Mouse (Mus musculus): ENCODE measurements around the gene Ak7. TPM values are rescaled to one million over a fixed set of nuclear protein-coding genes. Genes with fewer than 3 reads are reported as not detected.
A peak's percentile ranks its signal among the peaks of the same experiment; 100 is the strongest.

Gene Ak7
- total RNA-seq, 2 experiments from 2014 or later, result 2.2 to 2.8 TPM

DNA sequence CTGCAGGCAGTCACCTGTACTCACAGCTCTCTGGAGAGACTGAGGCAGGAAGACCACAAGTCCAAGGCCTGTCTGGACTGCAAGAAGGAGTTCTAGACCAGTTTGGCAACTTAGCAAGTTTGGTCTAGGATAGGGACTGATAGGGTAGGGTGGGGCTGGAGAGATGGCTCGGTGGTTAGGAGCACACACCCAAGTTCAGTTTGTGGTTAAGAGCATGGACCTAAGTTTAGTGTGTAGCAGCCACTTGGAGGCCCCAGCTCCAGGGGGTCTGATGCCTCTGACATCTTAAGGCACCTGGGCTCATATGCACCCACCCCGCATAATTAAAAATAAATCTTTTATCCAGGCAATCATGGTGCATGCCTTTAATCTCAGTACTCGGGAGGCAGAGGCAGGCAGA is 21.5 kb downstream of the Ak7 start:
- no peak for DNase-seq (ENCODE audit: low spot score in 2 of 2)

DNA sequence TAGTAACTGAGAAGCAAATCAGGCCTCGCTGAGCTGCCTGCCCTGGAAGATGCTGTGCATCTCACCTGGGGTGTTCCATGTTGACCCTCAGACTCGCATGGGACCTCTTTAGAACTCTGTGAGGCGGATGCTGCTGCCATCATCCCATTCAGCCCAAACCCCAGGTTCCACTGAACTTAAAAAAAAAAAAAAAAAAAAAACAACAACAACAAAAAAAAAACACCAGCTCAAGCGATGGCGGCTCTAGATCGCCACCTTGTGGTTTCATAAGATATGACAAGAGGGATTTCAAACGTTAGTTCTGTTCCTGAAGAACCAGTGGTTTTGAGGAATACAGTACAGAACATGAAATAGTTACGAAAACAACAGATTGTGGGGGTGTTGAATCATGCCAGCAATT is 22.2 kb downstream of the Ak7 start:
- DNase-seq (ENCODE audit: low spot score in 2 of 2), result peak; percentile 49 to 58

- DNase-seq (ENCODE audit: low spot score in 2 of 2), result no peak
Measured at GRCm38 (mm10) chr12:105730851-105731460, 25.2 kb downstream of the Ak7 start.

GRCm38 (mm10) chr12:105733370-105734159 is 27.8 kb downstream of the Ak7 start:
- DNase-seq (ENCODE audit: low spot score in 2 of 2), result no peak

DNA sequence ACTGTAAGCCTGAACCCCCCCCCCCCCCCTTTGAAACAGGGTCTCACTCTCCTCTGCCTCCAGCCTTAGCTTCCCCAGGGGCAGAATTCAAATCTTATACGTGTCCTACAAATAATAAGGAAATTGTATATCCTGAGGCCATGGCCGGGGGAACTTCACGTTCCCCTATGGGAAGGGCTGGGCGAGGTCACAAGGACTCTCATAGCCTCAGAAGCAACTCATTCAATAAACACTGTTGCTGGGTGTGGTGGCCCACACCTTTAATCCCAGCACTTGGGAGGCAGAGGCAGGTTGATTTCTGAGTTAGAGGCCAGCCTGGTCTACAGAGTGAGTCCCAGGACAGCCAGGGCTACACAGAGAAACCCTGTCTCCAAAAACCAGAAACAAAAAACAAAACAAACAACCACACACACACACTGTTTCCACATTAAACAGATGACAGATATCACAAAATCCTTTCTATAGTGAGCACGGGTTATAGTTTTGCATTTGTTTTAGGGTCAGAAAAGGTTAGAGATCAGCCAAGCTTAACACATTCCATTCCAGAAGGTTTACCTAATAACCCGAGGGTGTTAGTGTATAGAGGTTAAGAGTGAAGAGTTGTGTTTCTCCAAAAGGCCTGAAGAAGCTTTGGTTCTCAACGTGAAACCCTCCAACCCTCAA is 29.6 kb downstream of the Ak7 start:
- no peak for DNase-seq (ENCODE audit: low spot score in 2 of 2)

DNA sequence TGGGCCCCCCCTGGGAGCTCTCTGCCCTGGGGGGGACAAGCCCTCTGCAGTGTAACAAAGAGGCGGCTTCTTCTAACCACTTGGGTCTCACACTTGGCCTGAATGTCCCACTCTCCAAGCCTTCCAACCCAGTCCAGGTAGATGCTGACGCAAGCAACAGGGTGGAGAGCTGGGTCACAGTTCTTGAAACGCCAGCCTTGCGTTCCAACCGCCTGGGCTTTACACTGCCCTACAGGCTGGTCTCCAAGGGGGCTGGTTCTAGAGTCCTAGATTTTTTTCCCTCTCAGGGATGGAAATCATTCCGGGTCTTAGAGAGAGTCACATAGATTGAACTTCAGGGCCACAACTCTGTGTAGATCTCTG is 30.1 kb downstream of the Ak7 start:
- no peak for DNase-seq (ENCODE audit: low spot score in 2 of 2)

DNA sequence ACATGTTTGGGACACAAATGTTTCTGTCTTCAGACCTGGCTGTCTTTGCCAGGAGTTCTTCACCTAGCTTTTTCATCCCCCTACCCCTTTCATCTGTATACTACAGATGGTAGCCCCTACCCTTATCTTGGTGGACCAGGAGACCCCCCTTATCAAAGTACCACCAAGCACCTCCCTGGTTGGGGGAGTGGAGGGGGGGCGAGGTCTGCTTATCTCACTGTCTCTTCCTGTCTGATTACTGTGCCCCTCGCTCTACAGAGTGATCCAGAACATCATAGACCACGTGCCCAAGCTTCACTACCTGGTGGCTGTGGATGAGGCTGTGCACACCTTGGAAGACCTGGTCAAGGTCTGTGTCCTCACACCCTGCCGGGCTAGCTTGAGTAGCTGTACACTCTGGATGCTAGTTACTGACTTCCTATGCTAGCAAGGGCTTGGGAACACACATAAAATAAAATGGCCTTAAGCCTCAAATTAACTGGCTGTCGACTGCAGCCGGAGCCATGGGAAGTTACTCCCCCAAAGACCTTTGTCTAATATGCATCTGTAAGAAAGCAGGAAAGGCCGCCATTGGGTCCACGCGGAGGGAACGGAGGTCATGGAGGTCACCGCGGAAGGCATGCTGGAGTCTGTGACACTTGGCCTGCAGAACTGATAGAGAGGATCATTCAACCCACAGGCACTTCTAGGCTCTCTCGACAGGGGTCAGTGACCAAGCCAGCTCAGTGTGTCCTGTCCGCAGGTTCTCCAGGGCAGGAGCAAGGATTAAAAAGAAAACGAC is 32.7 kb downstream of the Ak7 start:
- no peak for DNase-seq (ENCODE audit: low spot score in 2 of 2)

- no peak for DNase-seq (ENCODE audit: low spot score in 2 of 2)
Measured at GRCm38 (mm10) chr12:105739656-105740055, 33.9 kb downstream of the Ak7 start.

DNA sequence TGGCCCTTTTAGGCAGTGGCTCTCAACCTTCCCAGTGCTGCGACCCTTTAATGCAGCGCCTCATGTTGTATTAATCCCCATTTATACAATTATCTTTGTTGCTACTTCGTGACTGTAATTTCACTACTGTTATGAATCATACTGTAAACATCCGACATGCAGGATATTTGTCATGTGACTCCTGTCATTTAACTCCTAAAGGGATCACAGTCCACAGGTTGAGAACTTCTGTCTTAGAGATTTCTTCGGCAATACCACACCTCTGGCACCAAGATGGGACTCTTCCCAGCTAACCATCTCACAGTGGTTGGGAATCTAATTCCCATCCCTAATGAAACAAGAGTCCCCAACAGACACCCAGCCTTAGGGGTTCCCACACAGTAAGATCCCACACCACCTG is 42.3 kb downstream of the Ak7 start:
- no peak for DNase-seq (ENCODE audit: low spot score in 2 of 2)

DNA sequence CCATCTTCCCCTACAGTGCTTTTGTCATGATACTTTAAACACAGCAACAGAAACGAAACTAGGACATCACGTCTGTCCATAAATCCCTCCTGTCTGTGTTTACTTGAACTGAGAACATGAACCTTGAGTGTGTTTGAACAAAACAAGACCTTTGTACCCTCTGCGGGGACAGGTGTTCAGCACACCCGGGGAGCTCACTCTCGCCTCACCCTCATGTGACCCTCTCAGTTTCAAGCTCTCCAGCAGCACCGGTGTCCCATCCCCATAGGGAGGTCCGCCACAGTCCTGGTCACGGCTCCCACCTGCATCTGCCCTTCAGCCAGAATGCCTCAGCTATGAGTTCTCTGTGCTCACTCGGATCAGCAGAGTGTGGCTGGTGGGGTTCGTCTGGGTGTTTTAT is 48.0 kb downstream of the Ak7 start:
- no peak for DNase-seq (ENCODE audit: low spot score in 2 of 2)

DNA sequence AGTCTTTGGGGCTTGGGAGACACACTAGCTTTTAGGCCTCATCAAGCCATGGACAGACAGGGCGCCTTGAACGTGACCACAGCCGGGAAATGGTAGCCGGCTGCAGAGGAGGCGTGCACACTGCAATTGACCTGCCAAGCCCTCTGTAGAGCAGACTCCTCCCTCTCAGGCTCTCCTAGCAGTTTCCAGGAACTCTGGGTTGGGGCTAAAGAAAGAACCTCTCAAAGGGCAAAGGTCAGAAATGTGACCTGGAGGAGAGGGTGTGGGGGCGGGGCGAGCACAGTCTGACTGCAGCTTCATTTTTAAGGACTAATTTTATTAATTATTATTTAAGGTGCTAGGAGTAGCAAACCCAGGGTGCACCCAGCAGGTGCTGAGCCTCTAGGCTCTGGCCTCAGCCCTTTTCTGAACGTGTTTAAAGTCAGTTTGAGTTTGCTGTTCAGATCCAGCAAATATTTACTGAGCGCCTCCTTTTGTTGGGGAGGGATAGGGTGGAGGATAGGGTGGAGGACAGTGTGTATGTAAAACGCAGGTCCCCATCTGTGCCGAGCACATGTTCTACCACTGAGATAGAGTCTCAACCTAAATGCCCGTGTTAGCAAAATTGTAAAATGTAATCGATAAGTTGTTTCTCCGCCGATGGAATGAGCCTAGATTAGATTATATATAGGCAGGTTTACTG is 52.2 kb downstream of the Ak7 start:
- DNase-seq (ENCODE audit: low spot score in 2 of 2), result no peak

DNA sequence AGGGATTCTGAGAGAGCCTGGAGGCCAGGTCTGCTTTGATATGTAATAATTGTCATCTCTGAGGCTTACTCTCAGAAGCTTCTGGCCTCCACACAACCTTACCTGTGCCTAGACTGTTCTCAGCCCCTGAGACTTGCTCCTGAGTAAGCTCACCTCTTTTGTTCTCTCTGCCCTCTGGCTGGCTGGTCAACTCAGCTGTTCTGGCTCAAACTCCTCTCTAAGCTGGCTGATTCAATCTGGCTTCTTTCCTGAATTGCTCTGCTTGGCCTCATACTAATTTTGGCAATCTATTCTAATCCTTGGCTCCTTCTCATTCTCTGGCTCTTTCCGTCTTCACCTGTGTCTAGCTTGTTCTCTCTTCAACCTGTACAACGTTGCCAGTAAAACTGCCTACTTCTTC is 53.1 kb downstream of the Ak7 start:
- no peak for DNase-seq (ENCODE audit: low spot score in 2 of 2)

DNA sequence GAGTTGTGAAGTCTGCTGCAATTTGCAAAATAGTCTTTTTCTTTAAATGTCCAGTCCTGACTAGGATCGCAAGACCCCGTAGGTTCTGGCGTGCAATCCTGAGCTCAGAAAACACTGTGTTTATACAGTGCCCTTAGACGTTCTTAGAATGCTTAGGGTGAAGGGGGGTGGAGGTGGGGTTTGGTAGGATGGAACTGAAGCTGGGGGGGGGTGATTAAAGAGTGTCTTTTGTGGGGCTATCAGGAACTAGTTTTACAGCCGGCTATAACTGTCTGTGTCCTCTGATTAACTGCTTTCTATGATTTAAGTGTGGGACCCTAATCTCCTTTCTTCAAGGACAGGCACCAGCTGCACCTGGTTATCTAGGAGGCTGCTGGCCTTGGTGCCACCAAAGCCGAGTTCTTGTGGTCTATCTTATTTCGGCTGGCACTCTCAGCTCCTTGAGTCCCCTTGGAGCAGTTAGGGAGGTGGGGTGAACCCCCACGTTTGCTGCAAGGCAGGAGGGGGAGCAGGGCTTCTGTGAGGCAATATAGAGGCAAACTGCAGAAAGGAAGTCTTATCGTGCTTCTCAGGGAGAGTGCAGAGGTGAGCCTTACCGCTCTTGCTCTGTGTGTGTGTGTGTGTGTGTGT is 54.2 kb downstream of the Ak7 start:
- no peak for DNase-seq (ENCODE audit: low spot score in 2 of 2)

DNA sequence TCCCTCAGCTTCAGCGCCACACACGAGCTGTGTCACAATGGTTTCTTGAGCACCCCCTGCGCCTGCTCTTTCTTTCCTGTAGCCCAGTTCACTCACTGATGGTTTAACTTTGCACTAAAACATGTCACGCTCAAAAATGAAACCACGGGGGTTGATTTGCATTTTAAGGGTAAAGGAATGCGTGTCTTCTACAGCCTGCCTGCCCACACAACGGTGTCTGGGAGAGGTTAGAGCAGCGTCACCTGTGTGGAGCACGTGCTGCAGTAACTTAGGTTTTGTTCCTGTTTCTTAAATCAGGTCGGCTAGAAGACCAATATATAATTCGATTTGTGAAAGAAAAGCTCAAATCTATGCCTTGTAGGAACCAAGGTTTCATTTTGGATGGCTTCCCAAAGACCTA is 55.4 kb downstream of the Ak7 start:
- DNase-seq (ENCODE audit: low spot score in 2 of 2), result no peak

DNA sequence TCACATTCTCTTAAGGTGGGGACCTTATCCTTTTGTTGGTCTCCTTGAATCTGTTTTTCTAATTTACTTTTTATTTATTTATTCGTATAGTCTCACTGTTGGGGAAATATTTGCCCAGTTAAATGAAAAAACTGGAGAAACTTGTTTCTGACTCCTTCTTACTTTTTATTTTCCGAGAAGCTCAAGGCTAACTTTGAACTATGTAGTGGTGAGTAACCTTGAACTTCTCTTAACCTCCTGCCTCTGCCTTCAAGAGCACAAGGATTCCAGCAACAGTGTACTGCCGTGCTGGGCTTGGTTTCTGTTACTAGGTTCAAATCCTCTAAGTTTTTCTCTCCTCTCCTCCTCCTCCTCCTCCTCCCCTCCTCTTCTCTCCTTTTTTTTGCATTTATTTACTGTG is 55.9 kb downstream of the Ak7 start:
- DNase-seq (ENCODE audit: low spot score in 2 of 2), result no peak

DNA sequence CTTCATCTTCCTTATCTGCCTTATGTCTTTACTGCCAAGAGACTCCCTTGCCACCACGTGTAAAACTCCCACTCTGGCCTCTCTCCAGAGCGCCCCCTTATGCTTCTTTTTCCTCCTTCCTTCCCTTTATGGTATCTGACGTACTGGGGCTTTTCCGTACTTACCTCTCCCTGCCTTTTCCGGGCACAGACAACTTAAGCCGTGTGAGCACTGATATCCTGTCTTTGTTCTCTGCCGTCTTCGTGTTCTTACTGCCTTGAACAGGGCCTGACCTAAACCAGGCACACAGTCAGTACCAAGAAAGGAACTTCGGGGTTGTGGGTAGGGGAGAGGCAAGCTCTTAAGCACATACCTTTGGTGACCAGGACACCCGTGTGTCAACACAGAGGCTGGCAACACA is 63.9 kb downstream of the Ak7 start:
- DNase-seq (ENCODE audit: low spot score in 2 of 2), result no peak

- DNase-seq (ENCODE audit: low spot score in 2 of 2), result no peak
Measured at GRCm38 (mm10) chr12:105774871-105775270, 69.1 kb downstream of the Ak7 start.

DNA sequence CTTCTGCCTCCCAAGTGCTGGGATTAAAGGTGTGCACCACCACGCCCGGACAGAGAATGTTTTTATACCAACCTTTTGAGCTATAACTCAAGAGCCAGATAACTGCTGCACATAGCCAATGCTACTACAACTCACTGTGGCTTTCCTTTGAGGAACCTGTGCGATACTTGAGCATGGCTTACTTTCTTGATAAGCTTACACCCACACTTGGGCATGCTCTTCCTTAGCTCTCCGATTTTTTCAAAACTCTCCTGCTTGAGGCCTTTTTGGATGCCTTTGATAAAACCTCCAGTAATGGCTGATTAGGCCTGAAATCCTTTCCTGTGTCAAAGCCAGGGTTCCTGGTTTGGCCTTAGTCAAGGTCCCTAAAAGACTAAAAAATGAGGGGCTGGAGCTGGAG is 71.9 kb downstream of the Ak7 start:
- DNase-seq (ENCODE audit: low spot score in 2 of 2), result no peak

- DNase-seq (ENCODE audit: low spot score in 2 of 2), result peak; percentile 86 to 88
Measured at GRCm38 (mm10) chr12:105784196-105784999, 78.6 kb downstream of the Ak7 start, which contains the start of gene Papola. Gene Papola, plus strand, starts transcription at chr12:105784694.
